In the genomic region with DNA sequence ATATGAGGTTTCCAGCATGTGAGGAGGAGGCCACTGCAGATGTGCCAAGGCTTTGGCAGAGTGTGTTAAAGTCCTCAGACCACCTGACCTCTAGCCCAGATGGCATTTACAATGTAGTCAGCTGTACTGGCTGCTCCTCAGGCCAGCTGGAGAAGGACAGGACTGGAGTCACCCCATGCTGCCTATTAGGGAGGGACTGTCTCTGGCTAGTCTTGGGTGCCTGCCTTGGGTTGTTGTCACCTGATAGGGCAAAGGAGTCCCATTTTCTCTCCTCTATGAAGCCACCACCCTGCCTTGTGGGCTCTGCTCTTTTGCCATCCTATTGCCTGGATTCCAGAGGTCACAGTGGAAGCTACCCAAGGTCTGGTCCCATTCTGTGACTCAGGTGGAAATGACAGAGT, we compare ENCODE assay signal across 29 mouse cellular contexts. TPM values are rescaled to one million over a fixed set of nuclear protein-coding genes. Genes with fewer than 3 reads are reported as not detected.
DNase-seq lines count a peak whose midpoint lies in the region; ATAC-seq and TF ChIP-seq lines count a peak whose summit lies in the region.
"Had no signal": no experiment of that assay in that cellular context is flagged by ENCODE, and none has a peak within 500 bp of the region (broad histone marks: within the 10 kb centered on the region; RNA-seq: fewer than 3 reads in every experiment).

No protein-coding gene starts in this region.

- H3K27me3 ChIP-seq in heart, embryonic 12.5 days (replicated peaks), result no peaks in the 10 kb centered on the region
- H3K27me3 ChIP-seq: heart, embryonic 15.5 days; kidney, embryonic 15.5 days; lung, embryonic 15.5 days had no signal

- H3K27ac ChIP-seq in heart, embryonic 12.5 days (ENCODE audit: poor library complexity, severe bottlenecking), result no peak overlapping the region
- no peak overlapping the region for H3K27ac ChIP-seq in layer of hippocampus, adult 2 months
- H3K27ac ChIP-seq: heart, embryonic 15.5 days; hindbrain, embryonic 13.5 days; kidney, embryonic 15.5 days; limb, embryonic 12.5 days; liver, embryonic 14.5 days; lung, embryonic 15.5 days had no signal

- H3K4me1 ChIP-seq in heart, embryonic 12.5 days (replicated peaks), result peaks cover 32% of the 10 kb centered on the region

- no peak overlapping the region for H3K4me3 ChIP-seq in heart, embryonic 12.5 days
- H3K4me3 ChIP-seq in layer of hippocampus, adult 2 months, result no peak overlapping the region
- H3K4me3 ChIP-seq: heart, embryonic 15.5 days; hindbrain, embryonic 13.5 days; kidney, embryonic 15.5 days; limb, embryonic 12.5 days; lung, embryonic 15.5 days had no signal

- no peaks in the 10 kb centered on the region for H3K9me3 ChIP-seq in heart, embryonic 12.5 days (replicated peaks)
- H3K9me3 ChIP-seq: heart, embryonic 15.5 days; hindbrain, embryonic 13.5 days; kidney, embryonic 15.5 days; limb, embryonic 12.5 days; lung, embryonic 15.5 days had no signal

- H3K9ac ChIP-seq in heart, embryonic 12.5 days, result no peak overlapping the region
- H3K9ac ChIP-seq: heart, embryonic 15.5 days; hindbrain, embryonic 13.5 days; kidney, embryonic 15.5 days; limb, embryonic 12.5 days; liver, embryonic 14.5 days; lung, embryonic 15.5 days had no signal

- H3K4me2 ChIP-seq in heart, embryonic 12.5 days, result no peak overlapping the region
- H3K4me2 ChIP-seq: heart, embryonic 15.5 days; hindbrain, embryonic 13.5 days; kidney, embryonic 15.5 days; limb, embryonic 12.5 days; lung, embryonic 15.5 days; midbrain, embryonic 11.5 days had no signal

- no peak for ATAC-seq in heart, embryonic 12.5 days (ENCODE audit: insufficient number of reproducible peaks, low FRiP score)
- ATAC-seq: activated CD4-positive, CD25-positive, alpha-beta regulatory T cell, adult 4 months; CD4-positive, CD25-positive, alpha-beta regulatory T cell, adult 4 months; forebrain, embryonic 16.5 days had no signal

- H3K36me3 ChIP-seq in heart, embryonic 12.5 days, result no peaks in the 10 kb centered on the region
- H3K36me3 ChIP-seq: heart, embryonic 15.5 days; hindbrain, embryonic 13.5 days; kidney, embryonic 15.5 days; limb, embryonic 12.5 days; lung, embryonic 15.5 days had no signal

- peak; percentile 52 for DNase-seq in adrenal gland, adult 8-10 months
- DNase-seq in adrenal gland, postnatal 4 days (ENCODE audit: low spot score in 2 of 2), result no peak
- peak; percentile 72 to 89 for DNase-seq in heart, adult 18-20 months
- peak; percentile 96 for DNase-seq in adipocyte (ENCODE audit: low spot score)
- DNase-seq in heart, postnatal 4 days, result peak; percentile 42
- DNase-seq in layer of hippocampus, adult 2 months (ENCODE audit: low spot score in 2 of 2), result no peak
- DNase-seq in cerebellum, postnatal 25 days, result no peak
- DNase-seq: cerebellum, adult 9-11 months; embryo, embryonic 11 days; lung, postnatal 4 days; thymus, postnatal 4 days had no signal

- no peak for TF ChIP-seq CTCF in layer of hippocampus, adult 2 months (conservative IDR thresholded peaks at IDR 0.05)

RNA-seq across cellular contexts. Expression of a gene that starts 5.0 kb away (rescaled TPM):
- 100 to 1,000 TPM in 3 of 4 experiments, 10 to 100 TPM in 1; 86.0 to 354 (median 247) TPM for total RNA-seq in adrenal gland, adult 8-10 months (2022)
- total RNA-seq in adrenal gland, postnatal 4 days (2021), result 100 to 1,000 TPM; 121 to 156 TPM
- 10 to 100 TPM; 53.9 to 88.6 TPM for total RNA-seq in heart, adult 18-20 months (2021)
- 18.4 and 23.2 TPM in 2 replicates for polyA plus RNA-seq in heart, embryonic 12.5 days (2016; fragmentation: Nextera tagmentation; extraction: Ambion mirVana)
- 10 to 100 TPM; 23.9 to 25.4 TPM for total RNA-seq in heart, postnatal 4 days (2021)
- total RNA-seq in layer of hippocampus, adult 2 months (2021), result 1 to 10 TPM; 1.6 to 2.5 TPM

RNA-seq across cellular contexts. Expression of a gene that starts 19.0 kb away (rescaled TPM):
- total RNA-seq in adrenal gland, adult 8-10 months (2022), result 10 to 100 TPM in 2 of 4 experiments, 1 to 10 TPM in 2; 9.1 to 11.9 (median 10.4) TPM
- total RNA-seq in adrenal gland, postnatal 4 days (2021), result 10 to 100 TPM; 11.1 to 11.4 TPM
- total RNA-seq in heart, adult 18-20 months (2021), result 10 to 100 TPM; 22.0 to 22.2 TPM
- polyA plus RNA-seq in heart, embryonic 12.5 days (2016; fragmentation: Nextera tagmentation; extraction: Ambion mirVana), result 16.4 and 17.3 TPM in 2 replicates
- 1 to 10 TPM; 6.1 to 7.0 TPM for total RNA-seq in heart, postnatal 4 days (2021)
- 10 to 100 TPM; 70.3 to 72.6 TPM for total RNA-seq in layer of hippocampus, adult 2 months (2021)

RNA-seq across cellular contexts. Expression of a gene that starts 22.8 kb away (rescaled TPM):
- not detected for total RNA-seq in adrenal gland, adult 8-10 months (2022)
- not detected for total RNA-seq in adrenal gland, postnatal 4 days (2021)
- not detected for total RNA-seq in heart, adult 18-20 months (2021)
- polyA plus RNA-seq in heart, embryonic 12.5 days (2016; fragmentation: Nextera tagmentation; extraction: Ambion mirVana), result 0.28 TPM in 1 of 2 replicates, not detected in the other
- total RNA-seq in heart, postnatal 4 days (2021), result not detected
- total RNA-seq in layer of hippocampus, adult 2 months (2021), result not detected
- total RNA-seq: ES-E14; layer of hippocampus, postnatal 25 days; left cerebral cortex, postnatal 10 days had no signal
- polyA plus RNA-seq: activated CD4-positive, CD25-positive, alpha-beta regulatory T cell, adult 4 months; CD4-positive, CD25-positive, alpha-beta regulatory T cell, adult 4 months; embryonic facial prominence, embryonic 14.5 days; forebrain, embryonic 16.5 days; heart, embryonic 15.5 days; hindbrain, embryonic 13.5 days; intestine, embryonic 14.5 days; kidney, embryonic 15.5 days; large intestine, adult 2 months; liver, embryonic 14.5 days; lung, embryonic 15.5 days; midbrain, embryonic 11.5 days; neural tube, embryonic 11.5 days had no signal

RNA-seq across cellular contexts. Expression of a gene that starts 29.4 kb away (rescaled TPM):
- total RNA-seq in adrenal gland, adult 8-10 months (2022), result 100 to 1,000 TPM; 105 to 245 (median 172) TPM
- total RNA-seq in adrenal gland, postnatal 4 days (2021), result 100 to 1,000 TPM; 265 to 295 TPM
- 10 to 100 TPM; 94.2 to 94.8 TPM for total RNA-seq in heart, adult 18-20 months (2021)
- polyA plus RNA-seq in heart, embryonic 12.5 days (2016; fragmentation: Nextera tagmentation; extraction: Ambion mirVana), result 139 and 146 TPM in 2 replicates
- total RNA-seq in heart, postnatal 4 days (2021), result 100 to 1,000 TPM; 317 to 343 TPM
- 10 to 100 TPM; 72.2 to 74.3 TPM for total RNA-seq in layer of hippocampus, adult 2 months (2021)
- polyA plus RNA-seq: CD4-positive, CD25-positive, alpha-beta regulatory T cell, adult 4 months had no signal

Comparison
In these comparisons a context has a peak if more than half of its experiments do, and no peak if none do; other contexts are left out.
1. DNase-seq: peak in adrenal gland, adult 8-10 months (single experiment), heart, adult 18-20 months (2 of 2), adipocyte (single experiment) and heart, postnatal 4 days (single experiment); none in adrenal gland, postnatal 4 days (0 of 2), layer of hippocampus, adult 2 months (0 of 2) and cerebellum, postnatal 25 days (0 of 2).
2. RNA of a gene that starts 5.0 kb away (total RNA-seq): 86.0 to 354 TPM in adrenal gland, adult 8-10 months, 121 to 156 TPM in adrenal gland, postnatal 4 days, 53.9 to 88.6 TPM in heart, adult 18-20 months and 23.9 to 25.4 TPM in heart, postnatal 4 days; 1.6 to 2.5 TPM in layer of hippocampus, adult 2 months; every median in the first group is over 4 times any median in the second.